Mouse (Mus musculus): ENCODE data around the gene Trex1. TPM values are rescaled to one million over a fixed set of nuclear protein-coding genes. Genes with fewer than 3 reads are reported as not detected.

Trex1 gene
- polyA plus RNA-seq, 1 experiment from 2014 or later: 13.3 TPM

DNA sequence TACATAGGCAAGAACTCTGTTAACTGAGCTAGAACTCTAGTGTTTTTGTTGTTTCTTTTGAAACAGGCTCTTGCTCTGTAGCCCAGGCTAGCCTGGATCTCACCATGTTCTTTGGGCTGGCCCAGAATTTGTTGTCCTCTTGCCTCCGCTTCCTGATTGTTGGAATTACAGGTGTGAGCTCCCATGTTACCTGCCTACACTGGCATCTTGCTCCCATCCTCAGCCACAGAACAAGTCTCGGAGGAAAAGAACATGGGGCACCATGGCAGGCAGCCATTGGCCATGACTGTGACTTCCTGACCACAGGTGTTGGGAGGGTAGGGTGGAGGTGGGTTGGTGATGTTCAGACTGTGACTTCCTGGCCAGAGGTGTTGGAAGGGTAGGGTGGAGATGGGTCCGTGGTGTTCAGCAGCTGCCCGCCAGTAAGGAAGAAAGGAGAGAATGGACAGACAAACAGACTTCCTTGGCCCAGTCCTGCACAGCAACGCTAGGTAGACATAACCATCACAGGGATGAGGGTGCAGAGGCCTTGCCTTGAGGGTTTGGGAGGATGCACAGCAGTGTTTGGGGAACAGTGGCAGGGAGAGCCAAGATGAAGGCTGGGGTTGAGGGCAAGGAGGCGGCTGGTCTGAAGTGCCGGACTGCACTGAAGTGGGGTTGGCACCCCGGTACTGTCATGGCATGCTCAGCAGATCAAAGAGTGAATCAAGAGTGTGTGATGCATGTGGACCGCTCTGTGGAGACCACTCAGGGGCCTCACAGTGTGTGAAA, 6.9 kb downstream of the Trex1 start:
- no peak overlapping the region for H3K9ac ChIP-seq (ENCODE audit: low read length)
- 0 out of 2 replicates have a peak, but pooled peaks cover 2% of the 10 kb centered on the region for H3K4me1 ChIP-seq (replicated peaks; ENCODE audit: control insufficient read depth, insufficient read depth)
- WGBS: 90% methylated on average over 9 of the region's 9 CpGs
- no peak overlapping the region for H3K27ac ChIP-seq (replicated peaks)
- TF ChIP-seq EP300 (optimal IDR thresholded peaks at IDR 0.05) (no peak), CTCF (IDR thresholded peaks at IDR 0.05; ENCODE audit: low read depth) (no peak)
- no peak overlapping the region for H3K4me3 ChIP-seq (ENCODE audit: low read depth, low read length)
- no peaks in the 10 kb centered on the region for H3K27me3 ChIP-seq (ENCODE audit: control insufficient read depth, insufficient read depth, low read length)
- H3K9me3 ChIP-seq (ENCODE audit: control insufficient read depth, low read length): no peaks in the 10 kb centered on the region
- DNase-seq (ENCODE audit: low spot score): no peak
- H3K36me3 ChIP-seq (ENCODE audit: control insufficient read depth, insufficient read depth, low read length): peaks cover 18% of the 10 kb centered on the region
- no peak overlapping the region for H3K4me2 ChIP-seq (replicated peaks; ENCODE audit: low read depth)
- ATAC-seq (ENCODE audit: low FRiP score, low TSS enrichment): no peak

- WGBS: 90% methylated on average over 10 of the region's 10 CpGs
- TF ChIP-seq EP300 (optimal IDR thresholded peaks at IDR 0.05): no peak
- H3K4me3 ChIP-seq (ENCODE audit: low read depth, low read length): no peak overlapping the region
Observed at GRCm38 (mm10) chr9:109051651-109052489, 7.7 kb downstream of the Trex1 start.

GRCm38 (mm10) chr9:109051011-109051501, 8.5 kb downstream of the Trex1 start:
- Histone ChIP-seq H3K36me3 (ENCODE audit: control insufficient read depth, insufficient read depth, low read length) (peaks cover 4% of the 10 kb centered on the region; the same call in 1 of the 2 replicates), H3K4me1 (replicated peaks; ENCODE audit: control insufficient read depth, insufficient read depth) (0 out of 2 replicates have a peak, but pooled peaks cover 2% of the 10 kb centered on the region), H3K9ac (ENCODE audit: low read length) (no peak overlapping the region), H3K27me3 (ENCODE audit: control insufficient read depth, insufficient read depth, low read length) (no peaks in the 10 kb centered on the region), H3K27ac (replicated peaks) (no peak overlapping the region), H3K9me3 (ENCODE audit: control insufficient read depth, low read length) (no peaks in the 10 kb centered on the region), H3K4me3 (ENCODE audit: low read depth, low read length) (no peak overlapping the region), H3K4me2 (replicated peaks; ENCODE audit: low read depth) (no peak overlapping the region)
- ATAC-seq (ENCODE audit: low FRiP score, low TSS enrichment) (no peak), DNase-seq (ENCODE audit: low spot score) (no peak)
- TF ChIP-seq EP300 (optimal IDR thresholded peaks at IDR 0.05): no peak
- TF ChIP-seq CTCF (IDR thresholded peaks at IDR 0.05; ENCODE audit: low read depth): no peak
- 88% methylated on average over 13 of the region's 13 CpGs for WGBS

More at GRCm38 (mm10) chr9:109051651-109052489, 7.7 kb downstream of the Trex1 start:
- no peak overlapping the region for H3K4me2 ChIP-seq (replicated peaks; ENCODE audit: low read depth)
- no peak for ATAC-seq (ENCODE audit: low FRiP score, low TSS enrichment)
- peaks cover 12% of the 10 kb centered on the region for H3K36me3 ChIP-seq (ENCODE audit: control insufficient read depth, insufficient read depth, low read length)
- no peaks in the 10 kb centered on the region for H3K9me3 ChIP-seq (ENCODE audit: control insufficient read depth, low read length)
- H3K9ac ChIP-seq (ENCODE audit: low read length): no peak overlapping the region
- H3K27ac ChIP-seq (replicated peaks): no peak overlapping the region
- no peaks in the 10 kb centered on the region for H3K27me3 ChIP-seq (ENCODE audit: control insufficient read depth, insufficient read depth, low read length)
- H3K4me1 ChIP-seq (replicated peaks; ENCODE audit: control insufficient read depth, insufficient read depth): 0 out of 2 replicates have a peak, but pooled peaks cover 2% of the 10 kb centered on the region
- no peak for DNase-seq (ENCODE audit: low spot score)

DNA sequence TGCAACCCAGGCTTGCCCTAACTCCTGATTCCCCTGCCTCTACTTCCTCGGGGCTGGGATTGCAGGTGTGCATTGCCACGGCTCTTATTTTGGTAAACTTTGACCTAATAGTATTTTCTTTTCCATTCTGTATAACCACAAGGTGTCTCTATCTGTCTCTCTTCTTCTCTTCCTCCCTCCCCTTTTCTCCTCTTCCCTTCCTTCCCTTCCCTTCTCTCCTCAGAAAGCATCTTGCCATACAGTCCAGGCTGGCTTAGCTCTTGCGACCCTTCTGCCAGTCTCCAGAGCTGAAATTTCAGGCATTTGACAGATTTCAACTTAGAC, 8.9 kb downstream of the Trex1 start:
- Histone ChIP-seq H3K9me3 (ENCODE audit: control insufficient read depth, low read length) (no peaks in the 10 kb centered on the region), H3K4me1 (replicated peaks; ENCODE audit: control insufficient read depth, insufficient read depth) (0 out of 2 replicates have a peak, but pooled peaks cover 2% of the 10 kb centered on the region), H3K27ac (replicated peaks) (no peak overlapping the region), H3K9ac (ENCODE audit: low read length) (no peak overlapping the region), H3K36me3 (ENCODE audit: control insufficient read depth, insufficient read depth, low read length) (peaks cover 4% of the 10 kb centered on the region; the same call in 1 of the 2 replicates), H3K27me3 (ENCODE audit: control insufficient read depth, insufficient read depth, low read length) (no peaks in the 10 kb centered on the region), H3K4me2 (replicated peaks; ENCODE audit: low read depth) (no peak overlapping the region), H3K4me3 (ENCODE audit: low read depth, low read length) (no peak overlapping the region)
- TF ChIP-seq EP300 (optimal IDR thresholded peaks at IDR 0.05) (no peak), CTCF (IDR thresholded peaks at IDR 0.05; ENCODE audit: low read depth) (no peak)
- DNase-seq (ENCODE audit: low spot score): no peak
- 69% methylated on average over 3 of the region's 3 CpGs for WGBS
- ATAC-seq (ENCODE audit: low FRiP score, low TSS enrichment): no peak

GRCm38 (mm10) chr9:109049996-109050673, 9.4 kb downstream of the Trex1 start:
- H3K4me3 ChIP-seq (ENCODE audit: low read depth, low read length): no peak overlapping the region
- H3K36me3 ChIP-seq (ENCODE audit: control insufficient read depth, insufficient read depth, low read length): peaks cover 4% of the 10 kb centered on the region; the same call in 1 of the 2 replicates
- H3K27ac ChIP-seq (replicated peaks): no peak overlapping the region
- H3K27me3 ChIP-seq (ENCODE audit: control insufficient read depth, insufficient read depth, low read length): no peaks in the 10 kb centered on the region
- no peak overlapping the region for H3K4me2 ChIP-seq (replicated peaks; ENCODE audit: low read depth)
- no peak for TF ChIP-seq CTCF (IDR thresholded peaks at IDR 0.05; ENCODE audit: low read depth)
- no peak for TF ChIP-seq EP300 (optimal IDR thresholded peaks at IDR 0.05)
- H3K4me1 ChIP-seq (replicated peaks; ENCODE audit: control insufficient read depth, insufficient read depth): 0 out of 2 replicates have a peak, but pooled peaks cover 2% of the 10 kb centered on the region
- WGBS: 84% methylated on average over 9 of the region's 9 CpGs
- ATAC-seq (ENCODE audit: low FRiP score, low TSS enrichment) (no peak), DNase-seq (ENCODE audit: low spot score) (no peak)
- no peaks in the 10 kb centered on the region for H3K9me3 ChIP-seq (ENCODE audit: control insufficient read depth, low read length)
- H3K9ac ChIP-seq (ENCODE audit: low read length): no peak overlapping the region

Measured in stomach, postnatal 0 days (tissue).